Mouse (Mus musculus) 3134 (cell line): ENCODE results near the gene Epha2.
A peak's percentile ranks its signal among the peaks of the same experiment; 100 is the strongest.

Source experiments
- DNase-seq: peaks from one replicate; pipeline ENCODE4 v3.0.0-alpha.2; 2011; ENCODE audit warnings: low spot score; ENCODE audit not compliant: insufficient read length; ENCODE audit errors: extremely low read depth

Gene Epha2

GRCm38 (mm10) chr4:141360846-141361245, 59.8 kb downstream of the Epha2 start:
- no peak for DNase-seq

- no peak for DNase-seq
Measured at GRCm38 (mm10) chr4:141362937-141363548, 62.0 kb downstream of the Epha2 start.

- DNase-seq = no peak
Measured at GRCm38 (mm10) chr4:141365126-141365525, 64.1 kb downstream of the Epha2 start.

- DNase-seq = peak; percentile 58
Measured at GRCm38 (mm10) chr4:141365876-141366275, 64.8 kb downstream of the Epha2 start.

GRCm38 (mm10) chr4:141367997-141368791, 67.2 kb downstream of the Epha2 start, which contains the start of gene Fam131c:
TSS of gene Fam131c (plus strand) at chr4:141368220.
- no peak for DNase-seq

- peak; percentile 79 for DNase-seq
Measured at GRCm38 (mm10) chr4:141372426-141372825, 71.4 kb downstream of the Epha2 start.
